Mouse (Mus musculus): ENCODE measurements around the gene Tle2. TPM values are rescaled to one million over a fixed set of nuclear protein-coding genes. Genes with fewer than 3 reads are reported as not detected.

Tle2 gene
- polyA plus RNA-seq, 1 experiment from 2014 or later: 18.1 TPM

DNA sequence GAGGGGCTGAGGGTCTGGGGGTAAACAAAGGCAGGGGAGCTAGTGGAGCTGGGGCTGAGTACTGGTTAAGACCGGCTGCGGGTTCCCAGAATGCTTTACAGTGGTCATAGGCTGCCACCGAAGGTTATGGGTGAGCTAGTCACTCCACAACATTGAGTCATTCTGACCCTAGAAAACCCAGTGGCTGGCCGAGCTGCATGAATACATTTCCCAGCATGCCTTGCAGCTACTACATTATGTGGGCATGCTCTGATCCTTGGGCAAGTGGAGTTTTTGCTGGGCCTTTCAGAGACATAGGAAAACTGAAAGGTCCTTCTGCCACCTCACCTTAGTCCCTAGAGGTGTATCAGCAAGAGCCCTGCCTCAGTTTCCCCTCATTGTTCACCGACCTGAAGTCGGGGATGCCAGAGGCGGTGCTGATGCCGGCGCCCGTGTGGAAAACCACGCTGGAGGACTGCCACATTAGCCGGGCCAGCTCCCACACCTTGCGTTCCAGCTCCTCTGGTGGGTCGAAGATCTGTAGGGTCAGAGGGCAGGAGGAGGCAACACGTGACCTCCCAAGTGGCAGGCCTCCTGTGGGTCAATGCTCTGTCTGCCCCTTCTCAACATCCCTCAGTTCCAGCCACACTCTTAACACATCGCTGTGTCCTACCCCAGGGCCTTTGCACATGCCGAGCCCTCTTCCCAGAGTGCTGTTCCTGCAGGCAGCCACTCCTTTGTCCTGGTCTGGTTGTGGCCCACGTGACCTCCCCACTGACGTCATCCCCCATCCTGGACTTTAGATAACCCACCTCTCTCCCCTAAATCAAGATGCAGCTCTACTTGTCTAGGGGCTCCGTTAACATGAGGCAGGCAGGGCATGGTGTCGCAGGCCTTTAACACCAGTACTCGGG, 52.0 kb downstream of the Tle2 start:
- Histone ChIP-seq H3K36me3 (peaks cover 43% of the 10 kb centered on the region), H3K4me3 (peak overlapping the region; percentile 72), H3K9ac (peak overlapping the region; percentile 77), H3K4me2 (replicated peaks) (peak overlapping the region; percentile 76), H3K4me1 (peaks cover 19% of the 10 kb centered on the region), H3K27ac (no peak overlapping the region), H3K9me3 (no peaks in the 10 kb centered on the region), H3K27me3 (replicated peaks) (no peaks in the 10 kb centered on the region; the same call in 1 of the 2 replicates)
- 89% methylated on average over 22 of the region's 22 CpGs for WGBS
- ATAC-seq (ENCODE audit: low FRiP score, low read depth): peak; percentile 18

DNA sequence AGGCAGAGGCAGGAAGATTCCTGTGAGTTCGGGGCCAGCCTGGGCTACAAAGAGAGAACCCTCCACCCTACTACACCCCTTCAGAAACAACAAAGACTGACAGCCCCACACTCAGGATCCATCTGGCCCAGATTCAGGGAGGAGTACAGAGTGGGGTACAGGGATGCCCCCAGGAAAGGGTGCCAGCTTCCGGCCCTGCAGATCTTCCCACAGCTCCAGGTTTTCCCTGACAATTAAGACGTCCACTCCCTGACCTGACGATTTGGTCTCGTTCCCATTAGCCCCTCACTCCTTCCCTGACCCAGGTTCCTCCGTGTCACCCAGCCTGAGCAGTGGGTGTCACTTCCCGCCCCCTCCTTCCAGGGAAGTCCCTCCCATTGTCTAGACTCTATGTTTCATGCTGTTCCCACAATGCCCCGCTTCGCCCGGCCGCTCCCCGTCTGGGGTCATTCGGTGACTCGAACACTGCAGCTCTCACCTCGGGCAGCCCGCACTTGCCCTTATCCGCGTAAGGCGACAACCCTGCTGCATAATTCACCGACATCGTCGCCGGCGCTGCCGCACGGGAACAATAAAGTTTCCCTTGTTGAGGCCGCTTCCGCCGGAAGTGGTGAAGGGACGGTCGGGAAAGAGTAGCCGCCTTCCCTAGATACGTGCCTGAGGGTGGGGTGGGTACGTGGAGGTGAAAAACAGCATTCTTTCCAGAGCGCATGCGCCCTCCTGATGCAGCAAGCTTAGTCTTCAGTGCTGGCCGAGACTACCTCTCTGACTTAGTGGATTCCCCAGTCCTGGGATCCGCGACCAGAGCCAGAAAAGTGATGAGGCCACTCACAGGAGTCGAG, 52.9 kb downstream of the Tle2 start, which contains the start of gene Sirt6:
Sirt6 (minus strand) TSS at position 804 of the 842 bp plus-strand sequence.
- 5% methylated on average over 40 of the region's 40 CpGs for WGBS
- H3K4me3 ChIP-seq: peak within 1 kb of the TSS; percentile 72
- H3K4me2 ChIP-seq (replicated peaks): peak within 1 kb of the TSS; percentile 76

DNA sequence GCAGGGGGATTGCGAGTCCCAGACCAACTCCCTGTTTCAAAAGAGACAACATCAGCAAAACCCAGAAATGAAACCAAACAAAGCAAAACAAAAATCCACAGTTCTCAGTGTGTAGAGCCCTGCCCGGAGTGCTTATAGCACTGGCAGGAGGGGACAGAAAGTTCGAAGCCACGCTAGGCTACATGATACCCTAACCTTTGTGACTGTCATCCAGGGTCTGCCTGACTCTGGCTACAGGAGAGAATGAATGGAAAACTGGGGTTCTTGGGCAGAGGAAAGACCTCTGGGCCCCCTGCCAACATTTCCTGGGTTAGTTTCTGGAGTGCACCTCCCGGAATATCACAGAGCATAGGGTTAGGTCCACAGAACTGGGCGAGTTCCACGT, 53.5 kb downstream of the Tle2 start:
- Histone ChIP-seq H3K4me2 (replicated peaks) (peak overlapping the region; percentile 76), H3K4me1 (peaks cover 19% of the 10 kb centered on the region), H3K9me3 (no peaks in the 10 kb centered on the region), H3K27ac (peak overlapping the region; percentile 57; the same call in 1 of the 2 replicates), H3K36me3 (peaks cover 30% of the 10 kb centered on the region), H3K4me3 (peak overlapping the region; percentile 72), H3K27me3 (replicated peaks) (no peaks in the 10 kb centered on the region; the same call in 1 of the 2 replicates), H3K9ac (peak overlapping the region; percentile 77)
- ATAC-seq (ENCODE audit: low FRiP score, low read depth): peak; percentile 25
- WGBS: 61% methylated on average over 7 of the region's 7 CpGs

More for the DNA sequence above, 52.9 kb downstream of the Tle2 start, which contains the start of gene Sirt6:
- H3K27me3 ChIP-seq (replicated peaks): no peaks in the 10 kb centered on the region; the same call in 1 of the 2 replicates
- peaks cover 19% of the 10 kb centered on the region for H3K4me1 ChIP-seq
- H3K9ac ChIP-seq: peak within 1 kb of the TSS; percentile 77
- peak; percentile 92 for ATAC-seq (ENCODE audit: low FRiP score, low read depth)
- no peaks in the 10 kb centered on the region for H3K9me3 ChIP-seq
- H3K27ac ChIP-seq: peak within 1 kb of the TSS; percentile 68; the same call in 1 of the 2 replicates
- peaks cover 36% of the 10 kb centered on the region for H3K36me3 ChIP-seq

DNA sequence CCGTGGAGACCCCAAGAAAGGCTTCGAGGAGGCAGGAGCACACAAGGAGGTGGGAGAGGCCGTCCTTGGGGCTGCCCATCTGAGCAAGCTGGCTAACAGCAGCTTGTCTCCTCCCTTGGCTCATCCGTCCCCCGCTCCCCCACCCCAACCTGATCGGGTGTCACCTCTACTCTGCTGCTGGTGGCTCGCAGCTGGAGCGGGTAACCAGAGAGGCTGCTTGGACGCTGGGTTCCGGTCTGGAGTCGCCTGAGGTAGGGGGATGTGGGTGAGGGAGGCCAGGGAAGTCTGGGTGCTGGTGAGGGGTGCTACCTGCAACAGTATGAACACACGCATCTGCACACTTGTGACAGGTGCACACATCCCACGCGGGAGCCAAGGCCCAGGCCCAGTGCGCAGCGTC, 54.0 kb downstream of the Tle2 start, which contains the start of gene Ankrd24:
Ankrd24 (plus strand) TSS at position 151 of the 400 bp plus-strand sequence.
- Histone ChIP-seq H3K4me3 (peak within 1 kb of the TSS; percentile 72), H3K27ac (peak within 1 kb of the TSS; percentile 68; the same call in 1 of the 2 replicates), H3K9me3 (no peaks in the 10 kb centered on the region), H3K4me2 (replicated peaks) (peak within 1 kb of the TSS; percentile 76), H3K36me3 (peaks cover 25% of the 10 kb centered on the region), H3K27me3 (replicated peaks) (no peaks in the 10 kb centered on the region; the same call in 1 of the 2 replicates), H3K9ac (peak within 1 kb of the TSS; percentile 77), H3K4me1 (peaks cover 22% of the 10 kb centered on the region)
- ATAC-seq (ENCODE audit: low FRiP score, low read depth): 0 out of 2 replicates have a peak, but pooled peaks have one; percentile 1
- 84% methylated on average over 16 of the region's 16 CpGs for WGBS

DNA sequence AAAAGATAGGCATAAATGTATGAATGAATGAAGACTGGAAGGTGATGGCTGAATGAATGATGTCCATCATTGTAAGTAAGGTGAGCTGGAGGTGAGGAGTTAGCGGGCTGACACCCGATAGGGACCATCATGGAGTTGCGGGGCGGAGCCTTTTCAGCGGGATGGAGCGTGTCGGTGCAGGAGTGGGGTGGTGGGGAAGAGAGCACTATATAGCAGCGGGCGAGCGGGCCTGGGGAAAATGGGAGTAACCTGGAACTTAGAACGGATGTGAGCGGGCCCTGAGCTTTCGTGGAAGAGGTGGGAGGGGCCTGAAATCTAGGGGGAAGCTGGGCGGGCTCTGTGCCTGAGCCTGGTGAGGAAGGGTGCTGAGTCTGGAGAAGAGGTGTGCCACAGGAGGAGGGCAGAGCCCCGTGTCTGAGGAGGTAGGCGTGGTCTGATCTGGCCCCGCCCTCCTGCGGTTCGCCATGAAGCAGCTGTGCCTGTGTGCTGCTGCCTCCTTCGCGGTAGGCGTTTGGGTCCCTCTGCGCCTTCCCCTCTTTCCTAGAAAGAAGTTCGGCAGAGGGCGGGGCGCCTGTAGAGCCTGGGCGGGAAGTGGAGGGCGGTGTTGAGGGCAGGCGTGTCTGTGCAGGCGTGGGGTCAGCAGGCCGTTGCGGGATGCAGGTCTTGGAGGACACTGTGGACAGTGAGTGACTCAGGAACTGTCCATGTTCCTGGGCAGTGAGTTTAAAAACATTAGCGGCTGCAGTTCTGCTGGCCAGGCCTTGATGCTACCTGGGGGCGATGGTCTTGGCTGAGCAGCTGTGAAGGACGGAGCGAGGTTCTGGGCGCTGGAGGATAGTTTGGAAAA, 59.1 kb downstream of the Tle2 start:
- Histone ChIP-seq H3K4me3 (peak overlapping the region; percentile 38), H3K4me2 (replicated peaks) (peak overlapping the region; percentile 71)
- WGBS: 4% methylated on average over 37 of the region's 37 CpGs

DNA sequence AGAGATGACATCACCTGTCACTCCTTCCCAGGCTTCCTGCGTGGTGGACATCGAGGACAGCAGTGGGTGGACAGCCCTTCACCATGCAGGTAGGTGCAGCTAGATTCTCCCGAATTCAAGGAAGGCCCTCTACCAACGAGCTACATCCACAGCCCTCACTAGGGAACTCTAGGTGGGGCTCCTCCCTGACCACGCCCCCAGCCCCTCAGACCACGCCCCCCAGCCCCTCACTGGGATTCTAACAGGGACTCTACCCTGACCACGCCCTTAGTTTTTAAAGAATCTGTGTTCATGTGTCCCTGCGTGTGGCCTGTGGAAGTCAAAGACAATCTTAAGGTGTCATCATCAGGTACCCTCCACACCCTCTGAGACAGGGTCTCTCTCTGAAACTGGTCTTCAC, 62.0 kb downstream of the Tle2 start:
- Histone ChIP-seq H3K36me3 (no peaks in the 10 kb centered on the region), H3K4me1 (peaks cover 10% of the 10 kb centered on the region), H3K27ac (no peak overlapping the region), H3K27me3 (replicated peaks) (no peaks in the 10 kb centered on the region; the same call in 1 of the 2 replicates), H3K4me2 (replicated peaks) (no peak overlapping the region), H3K9ac (no peak overlapping the region), H3K9me3 (no peaks in the 10 kb centered on the region), H3K4me3 (no peak overlapping the region)
- ATAC-seq (ENCODE audit: low FRiP score, low read depth): no peak
- 25% methylated on average over 8 of the region's 8 CpGs for WGBS

More for the DNA sequence above, 59.1 kb downstream of the Tle2 start:
- no peaks in the 10 kb centered on the region for H3K36me3 ChIP-seq
- no peaks in the 10 kb centered on the region for H3K9me3 ChIP-seq
- peak overlapping the region; percentile 56 for H3K9ac ChIP-seq
- peaks cover 10% of the 10 kb centered on the region for H3K4me1 ChIP-seq
- no peak overlapping the region for H3K27ac ChIP-seq
- no peaks in the 10 kb centered on the region; the same call in 1 of the 2 replicates for H3K27me3 ChIP-seq (replicated peaks)
- peak; percentile 89 for ATAC-seq (ENCODE audit: low FRiP score, low read depth)

DNA sequence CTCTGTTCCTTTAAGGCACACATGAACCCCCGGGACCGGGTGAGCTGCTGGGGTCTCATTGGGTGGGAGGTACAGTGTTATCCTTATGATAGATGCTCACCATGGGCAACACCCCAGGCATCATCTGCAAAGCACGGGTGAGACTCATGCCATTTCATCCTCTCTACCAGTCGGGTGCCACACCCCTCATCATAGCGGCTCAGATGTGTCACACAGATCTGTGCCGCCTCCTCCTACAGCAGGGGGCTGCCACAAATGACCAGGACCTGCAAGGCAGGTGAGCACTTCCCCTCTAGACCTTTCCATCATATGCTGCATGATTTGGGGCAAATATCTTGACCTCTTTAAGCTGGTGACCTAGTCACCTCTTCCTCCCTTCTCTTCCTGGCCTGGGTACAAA, 63.7 kb downstream of the Tle2 start:
- 72% methylated on average over 6 of the region's 6 CpGs for WGBS
- H3K27ac ChIP-seq: no peak overlapping the region

More for the DNA sequence above, 63.7 kb downstream of the Tle2 start:
- Histone ChIP-seq H3K9me3 (no peaks in the 10 kb centered on the region), H3K4me3 (no peak overlapping the region), H3K27me3 (replicated peaks) (no peaks in the 10 kb centered on the region), H3K4me1 (peaks cover 26% of the 10 kb centered on the region), H3K36me3 (no peaks in the 10 kb centered on the region), H3K9ac (no peak overlapping the region), H3K4me2 (replicated peaks) (no peak overlapping the region)
- ATAC-seq (ENCODE audit: low FRiP score, low read depth): no peak

Other genes with a start within 250 kb of the Tle2 start
- 3.8 and 4.7 TPM in 2 replicates for gene Tbxa2r, start 245.8 kb upstream of the Tle2 start, polyA plus RNA-seq (2016; fragmentation: Nextera tagmentation; extraction: Ambion mirVana)
- gene Gipc3, start 231.3 kb upstream of the Tle2 start, polyA plus RNA-seq (2016; fragmentation: Nextera tagmentation; extraction: Ambion mirVana): not detected in 2 replicates
- gene Hmg20b, start 224.1 kb upstream of the Tle2 start, polyA plus RNA-seq (2016; fragmentation: Nextera tagmentation; extraction: Ambion mirVana): 95.6 TPM in 2 replicates
- 16.0 and 16.8 TPM in 2 replicates for gene Mfsd12, start 217.1 kb upstream of the Tle2 start, polyA plus RNA-seq (2016; fragmentation: Nextera tagmentation; extraction: Ambion mirVana)
- 0.80 and 1.1 TPM in 2 replicates for gene 4930404N11Rik, start 208.7 kb upstream of the Tle2 start, polyA plus RNA-seq (2016; fragmentation: Nextera tagmentation; extraction: Ambion mirVana)
- gene Fzr1, start 196.0 kb upstream of the Tle2 start, polyA plus RNA-seq (2016; fragmentation: Nextera tagmentation; extraction: Ambion mirVana): 136 and 138 TPM in 2 replicates
- 75.6 and 77.9 TPM in 2 replicates for gene Dohh, start 190.1 kb upstream of the Tle2 start, polyA plus RNA-seq (2016; fragmentation: Nextera tagmentation; extraction: Ambion mirVana)
- 5.0 and 5.3 TPM in 2 replicates for gene Gm48551, start 190.1 kb upstream of the Tle2 start, polyA plus RNA-seq (2016; fragmentation: Nextera tagmentation; extraction: Ambion mirVana)
- 2.3 and 2.5 TPM in 2 replicates for gene Gm48552, start 185.6 kb upstream of the Tle2 start, polyA plus RNA-seq (2016; fragmentation: Nextera tagmentation; extraction: Ambion mirVana)
- gene Smim24, start 181.5 kb upstream of the Tle2 start, polyA plus RNA-seq (2016; fragmentation: Nextera tagmentation; extraction: Ambion mirVana): 2.1 and 2.7 TPM in 2 replicates
- gene Nfic, start 118.9 kb upstream of the Tle2 start, polyA plus RNA-seq (2016; fragmentation: Nextera tagmentation; extraction: Ambion mirVana): 21.7 and 22.2 TPM in 2 replicates
- gene Celf5, start 91.9 kb upstream of the Tle2 start, polyA plus RNA-seq (2016; fragmentation: Nextera tagmentation; extraction: Ambion mirVana): 32.3 and 33.0 TPM in 2 replicates
- gene Ncln, start 78.2 kb upstream of the Tle2 start, polyA plus RNA-seq (2016; fragmentation: Nextera tagmentation; extraction: Ambion mirVana): 73.2 and 78.4 TPM in 2 replicates
- gene S1pr4, start 74.4 kb upstream of the Tle2 start, polyA plus RNA-seq (2016; fragmentation: Nextera tagmentation; extraction: Ambion mirVana): 0.51 and 0.56 TPM in 2 replicates
- gene Gna15, start 50.3 kb upstream of the Tle2 start, polyA plus RNA-seq (2016; fragmentation: Nextera tagmentation; extraction: Ambion mirVana): 0.81 and 1.2 TPM in 2 replicates
- gene Gna11, start 29.4 kb upstream of the Tle2 start, polyA plus RNA-seq (2016; fragmentation: Nextera tagmentation; extraction: Ambion mirVana): 77.6 and 78.3 TPM in 2 replicates
- gene Aes, start 15.1 kb upstream of the Tle2 start, polyA plus RNA-seq (2016; fragmentation: Nextera tagmentation; extraction: Ambion mirVana): 547 and 569 TPM in 2 replicates
- 6.4 and 7.3 TPM in 2 replicates for gene Tle6, start 26.5 kb downstream of the Tle2 start, polyA plus RNA-seq (2016; fragmentation: Nextera tagmentation; extraction: Ambion mirVana)
- 1.4 and 2.3 TPM in 2 replicates for gene BC025920, start 31.7 kb downstream of the Tle2 start, polyA plus RNA-seq (2016; fragmentation: Nextera tagmentation; extraction: Ambion mirVana)
- 53.3 and 56.6 TPM in 2 replicates for gene Sirt6, start 53.2 kb downstream of the Tle2 start, polyA plus RNA-seq (2016; fragmentation: Nextera tagmentation; extraction: Ambion mirVana)
- 8.8 and 9.0 TPM in 2 replicates for gene Ankrd24, start 54.0 kb downstream of the Tle2 start, polyA plus RNA-seq (2016; fragmentation: Nextera tagmentation; extraction: Ambion mirVana)
- gene Gm10778, start 74.5 kb downstream of the Tle2 start, polyA plus RNA-seq (2016; fragmentation: Nextera tagmentation; extraction: Ambion mirVana): 6.1 and 6.2 TPM in 2 replicates
- 18.1 and 21.9 TPM in 2 replicates for gene Zfp433, start 130.3 kb downstream of the Tle2 start, polyA plus RNA-seq (2016; fragmentation: Nextera tagmentation; extraction: Ambion mirVana)
- gene Gm3055, start 196.6 kb downstream of the Tle2 start, polyA plus RNA-seq (2016; fragmentation: Nextera tagmentation; extraction: Ambion mirVana): 9.2 and 14.6 TPM in 2 replicates
- 2.5 and 2.9 TPM in 2 replicates for gene Gm4767, start 237.6 kb downstream of the Tle2 start, polyA plus RNA-seq (2016; fragmentation: Nextera tagmentation; extraction: Ambion mirVana)